Mouse (Mus musculus): ENCODE results near the gene Fzr1. TPM values are rescaled to one million over a fixed set of nuclear protein-coding genes. Genes with fewer than 3 reads are reported as not detected.

Gene Fzr1
- total RNA-seq, 2 experiments from 2014 or later = 70.8 to 72.5 TPM

Small RNA genes lying within 50 kb of the gene (microRNA-seq; reads per million reads assigned to microRNA genes)
- gene Mir1191b (0 reads per million in 2 experiments), gene Mir6913 (1.7 to 2.5 reads per million in 2 experiments)

Other genes with a start within 250 kb of the Fzr1 start
- gene Zbtb7a, start 243.3 kb downstream of the Fzr1 start, total RNA-seq (2021) = 100 to 1,000 TPM; 122 to 126 TPM
- 10 to 100 TPM; 27.5 to 30.8 TPM for gene Pias4, start 210.6 kb downstream of the Fzr1 start, total RNA-seq (2021)
- gene Eef2, start 201.9 kb downstream of the Fzr1 start, total RNA-seq (2021) = 100 to 1,000 TPM; 907 to 934 TPM
- gene Dapk3, start 195.5 kb downstream of the Fzr1 start, total RNA-seq (2021) = 10 to 100 TPM; 71.9 to 76.4 TPM
- not detected for gene 4930442H23Rik, start 194.7 kb downstream of the Fzr1 start, total RNA-seq (2021)
- under 1 TPM; 0.23 to 0.27 TPM for gene Nmrk2, start 176.5 kb downstream of the Fzr1 start, total RNA-seq (2021)
- gene Atcay, start 147.7 kb downstream of the Fzr1 start, total RNA-seq (2021) = 100 to 1,000 TPM; 150 to 155 TPM
- 10 to 100 TPM; 57.6 to 63.6 TPM for gene Zfr2, start 145.4 kb downstream of the Fzr1 start, total RNA-seq (2021)
- 100 to 1,000 TPM; 204 to 214 TPM for gene Matk, start 125.6 kb downstream of the Fzr1 start, total RNA-seq (2021)
- gene Mrpl54, start 111.6 kb downstream of the Fzr1 start, total RNA-seq (2021) = 10 to 100 TPM; 36.9 to 40.4 TPM
- gene Apba3, start 111.6 kb downstream of the Fzr1 start, total RNA-seq (2021) = 10 to 100 TPM; 39.3 to 40.9 TPM
- 1 to 10 TPM in 1 of 2 experiments, under 1 TPM in 1; 0.62 to 1.7 TPM for gene Tjp3, start 86.9 kb downstream of the Fzr1 start, total RNA-seq (2021)
- 100 to 1,000 TPM; 303 to 304 TPM for gene Pip5k1c, start 85.6 kb downstream of the Fzr1 start, total RNA-seq (2021)
- 10 to 100 TPM; 31.1 to 31.2 TPM for gene Cactin, start 57.4 kb downstream of the Fzr1 start, total RNA-seq (2021)
- gene Tbxa2r, start 49.8 kb downstream of the Fzr1 start, total RNA-seq (2021) = 1 to 10 TPM in 1 of 2 experiments, under 1 TPM in 1; 0.74 to 1.0 TPM
- 1 to 10 TPM; 1.8 TPM for gene Gipc3, start 35.2 kb downstream of the Fzr1 start, total RNA-seq (2021)
- 10 to 100 TPM; 32.4 to 37.0 TPM for gene Hmg20b, start 28.0 kb downstream of the Fzr1 start, total RNA-seq (2021)
- 10 to 100 TPM; 42.2 to 44.4 TPM for gene Mfsd12, start 21.0 kb downstream of the Fzr1 start, total RNA-seq (2021)
- gene 4930404N11Rik, start 12.7 kb downstream of the Fzr1 start, total RNA-seq (2021) = 1 to 10 TPM; 1.6 to 2.0 TPM
- gene Dohh, start 5.9 kb upstream of the Fzr1 start, total RNA-seq (2021) = 10 to 100 TPM; 82.0 to 82.9 TPM
- gene Gm48551, start 6.0 kb upstream of the Fzr1 start, total RNA-seq (2021) = 1 to 10 TPM; 4.1 to 4.8 TPM
- 1 to 10 TPM; 4.2 to 6.9 TPM for gene Gm48552, start 10.5 kb upstream of the Fzr1 start, total RNA-seq (2021)
- 1 to 10 TPM; 1.8 to 2.4 TPM for gene Smim24, start 14.5 kb upstream of the Fzr1 start, total RNA-seq (2021)
- 10 to 100 TPM; 54.2 to 54.7 TPM for gene Nfic, start 77.1 kb upstream of the Fzr1 start, total RNA-seq (2021)
- 100 to 1,000 TPM; 268 TPM for gene Celf5, start 104.2 kb upstream of the Fzr1 start, total RNA-seq (2021)
- 10 to 100 TPM; 77.5 to 87.4 TPM for gene Ncln, start 117.9 kb upstream of the Fzr1 start, total RNA-seq (2021)
- gene S1pr4, start 121.6 kb upstream of the Fzr1 start, total RNA-seq (2021) = under 1 TPM; 0.53 to 0.94 TPM
- 1 to 10 TPM; 3.9 to 4.4 TPM for gene Gna15, start 145.7 kb upstream of the Fzr1 start, total RNA-seq (2021)
- 100 to 1,000 TPM; 124 to 126 TPM for gene Gna11, start 166.7 kb upstream of the Fzr1 start, total RNA-seq (2021)
- gene Aes, start 181.0 kb upstream of the Fzr1 start, total RNA-seq (2021) = 100 to 1,000 TPM; 765 to 778 TPM
- 10 to 100 TPM; 31.6 to 31.8 TPM for gene Tle2, start 196.0 kb upstream of the Fzr1 start, total RNA-seq (2021)
- 1 to 10 TPM; 2.6 to 4.1 TPM for gene Tle6, start 222.6 kb upstream of the Fzr1 start, total RNA-seq (2021)
- gene BC025920, start 227.8 kb upstream of the Fzr1 start, total RNA-seq (2021) = 1 to 10 TPM; 3.6 to 3.8 TPM
- 10 to 100 TPM; 24.8 to 26.7 TPM for gene Sirt6, start 249.3 kb upstream of the Fzr1 start, total RNA-seq (2021)